Mouse (Mus musculus): ENCODE data around the gene Kazn. TPM values are rescaled to one million over a fixed set of nuclear protein-coding genes. Genes with fewer than 3 reads are reported as not detected.

Kazn gene
- polyA plus RNA-seq, 1 experiment from 2014 or later, result not detected

- Histone ChIP-seq H3K27ac (no peak overlapping the region), H3K36me3 (ENCODE audit: inconsistent target) (no peaks in the 10 kb centered on the region), H3K79me2 (ENCODE audit: inconsistent target) (no peaks in the 10 kb centered on the region), H3K4me3 (ENCODE audit: inconsistent target) (no peak overlapping the region)
- 96% methylated on average over 7 of the region's 8 CpGs for WGBS (ENCODE audit: missing documents)
Observed at GRCm38 (mm10) chr4:142171788-142172497, 67.3 kb downstream of the Kazn start.

DNA sequence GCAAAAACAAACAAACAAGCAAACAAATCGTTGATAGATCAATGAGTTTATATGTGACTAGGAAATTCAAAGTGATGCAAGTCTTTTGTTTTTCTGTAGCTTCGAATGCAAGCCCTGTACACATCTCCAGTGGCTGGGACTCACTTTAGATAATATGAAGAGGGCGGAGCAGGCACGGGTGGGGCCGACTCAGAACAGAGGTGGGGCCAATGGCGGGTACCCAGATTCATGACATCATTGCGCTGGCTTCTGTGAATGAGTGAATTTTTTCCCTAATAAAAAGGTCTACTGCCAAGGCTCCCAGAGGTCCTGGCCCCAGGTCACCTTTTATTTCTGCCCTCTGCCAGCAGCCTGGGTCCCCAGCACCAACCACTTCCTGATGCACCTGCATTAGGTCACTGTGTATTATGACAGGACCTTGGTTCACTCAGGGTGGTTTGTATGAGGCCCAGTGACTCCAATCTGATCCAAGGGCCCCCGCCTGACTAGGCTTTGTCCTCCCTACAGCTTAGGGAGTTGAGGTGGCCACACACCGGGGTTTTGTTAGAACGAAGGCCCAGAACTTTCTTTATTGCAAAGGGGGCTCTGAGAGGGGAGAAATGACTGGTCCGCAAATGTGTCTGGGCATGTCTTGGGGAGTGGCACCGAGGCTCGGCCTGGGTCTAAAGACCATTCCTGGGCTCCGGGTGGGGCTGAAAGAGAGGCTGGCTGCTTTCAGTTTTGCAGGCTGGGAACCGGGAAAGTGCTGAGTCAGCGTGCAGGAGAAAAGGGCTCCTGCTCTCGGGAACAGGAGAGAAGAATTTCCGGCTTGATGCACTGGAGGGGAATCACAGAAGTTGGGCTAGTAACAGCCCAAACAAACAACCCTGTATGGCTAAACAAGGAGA is 68.1 kb downstream of the Kazn start:
- H3K79me2 ChIP-seq (ENCODE audit: inconsistent target), result no peaks in the 10 kb centered on the region
- H3K4me3 ChIP-seq (ENCODE audit: inconsistent target), result no peak overlapping the region
- no peaks in the 10 kb centered on the region for H3K36me3 ChIP-seq (ENCODE audit: inconsistent target)
- H3K27ac ChIP-seq, result no peak overlapping the region
- 75% methylated on average over 18 of the region's 18 CpGs for whole genome bisulfite sequencing (ENCODE audit: missing documents)

DNA sequence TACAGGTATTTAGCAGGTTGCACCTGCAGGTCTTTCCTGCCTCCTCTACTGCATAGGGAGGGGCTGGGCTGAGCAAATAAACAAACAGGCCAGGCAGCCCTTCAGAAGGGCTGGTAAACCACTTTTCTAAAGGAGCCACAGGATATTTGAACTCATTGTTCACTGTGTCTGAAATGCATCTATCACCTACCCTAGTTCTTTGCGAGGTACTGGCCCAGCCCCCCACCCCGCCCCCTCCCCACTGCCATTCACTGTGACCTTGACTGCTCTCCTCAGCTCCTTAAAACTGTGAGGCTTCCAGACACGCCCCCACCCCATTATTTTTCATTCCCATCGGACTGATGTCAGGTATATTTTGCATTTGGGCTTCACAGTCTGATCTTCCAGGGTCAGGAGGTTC is 69.6 kb downstream of the Kazn start:
- Histone ChIP-seq H3K36me3 (ENCODE audit: inconsistent target) (no peaks in the 10 kb centered on the region), H3K4me3 (ENCODE audit: inconsistent target) (no peak overlapping the region), H3K79me2 (ENCODE audit: inconsistent target) (no peaks in the 10 kb centered on the region), H3K27ac (no peak overlapping the region)
- 93% methylated on average over 4 of the region's 4 CpGs for WGBS (ENCODE audit: missing documents)

GRCm38 (mm10) chr4:142168352-142168751 is 70.8 kb downstream of the Kazn start:
- Histone ChIP-seq H3K27ac (no peak overlapping the region), H3K79me2 (ENCODE audit: inconsistent target) (no peaks in the 10 kb centered on the region), H3K36me3 (ENCODE audit: inconsistent target) (no peaks in the 10 kb centered on the region), H3K4me3 (ENCODE audit: inconsistent target) (no peak overlapping the region)
- 91% methylated on average over 7 of the region's 7 CpGs for WGBS (ENCODE audit: missing documents)

- no peaks in the 10 kb centered on the region for H3K36me3 ChIP-seq (ENCODE audit: inconsistent target)
- no peak overlapping the region for H3K27ac ChIP-seq
- no peaks in the 10 kb centered on the region for H3K79me2 ChIP-seq (ENCODE audit: inconsistent target)
- WGBS (ENCODE audit: missing documents), result 17% methylated on average over 18 of the region's 18 CpGs
- no peak overlapping the region for H3K4me3 ChIP-seq (ENCODE audit: inconsistent target)
Observed at GRCm38 (mm10) chr4:142165835-142166701, 73.1 kb downstream of the Kazn start.

DNA sequence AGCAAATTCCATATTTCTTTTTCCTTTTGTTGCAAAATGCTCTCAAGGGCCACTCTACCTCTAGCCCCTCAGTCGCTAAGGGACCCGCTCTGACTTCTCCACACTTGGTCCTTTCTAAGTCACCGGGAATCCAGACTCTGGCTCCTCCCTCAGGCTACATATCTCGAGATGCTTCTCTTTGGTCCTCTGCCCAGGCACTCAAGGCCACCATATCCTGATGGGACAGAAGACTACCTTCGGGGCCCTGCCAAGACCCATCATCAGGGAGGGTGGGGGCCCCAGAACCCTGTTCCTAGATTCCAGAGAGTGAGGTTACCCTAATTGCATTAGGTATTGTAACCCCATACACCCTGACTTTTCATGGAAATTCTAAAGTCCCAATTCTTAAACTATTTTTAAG is 73.8 kb downstream of the Kazn start:
- WGBS (ENCODE audit: missing documents), result 94% methylated on average over 5 of the region's 5 CpGs

DNA sequence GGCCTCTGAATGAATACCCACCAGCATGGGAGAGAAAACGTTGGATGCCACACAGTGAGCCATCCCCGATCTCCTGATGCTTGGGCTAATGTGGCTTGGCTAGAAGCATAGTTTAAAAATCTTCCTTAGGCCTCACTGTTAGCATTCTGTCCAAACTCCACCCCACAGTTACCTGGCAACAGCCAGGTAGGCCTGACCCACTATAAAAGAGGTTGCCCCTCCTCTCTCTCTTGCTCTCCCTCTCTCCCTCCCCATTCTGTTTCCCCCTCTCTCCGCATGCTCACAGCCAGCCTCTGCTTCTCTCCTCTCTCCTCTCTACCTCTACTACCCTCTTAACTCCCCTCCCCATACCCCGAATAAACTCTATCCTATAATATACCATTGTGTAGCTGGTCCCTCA is 74.8 kb downstream of the Kazn start:
- WGBS (ENCODE audit: missing documents), result 90% methylated on average over 3 of the region's 4 CpGs
- Histone ChIP-seq H3K36me3 (ENCODE audit: inconsistent target) (no peaks in the 10 kb centered on the region), H3K4me3 (ENCODE audit: inconsistent target) (no peak overlapping the region)

More for the DNA sequence above, 73.8 kb downstream of the Kazn start:
- Histone ChIP-seq H3K79me2 (ENCODE audit: inconsistent target) (no peaks in the 10 kb centered on the region), H3K36me3 (ENCODE audit: inconsistent target) (no peaks in the 10 kb centered on the region), H3K27ac (no peak overlapping the region), H3K4me3 (ENCODE audit: inconsistent target) (no peak overlapping the region)

GRCm38 (mm10) chr4:142163862-142164261 is 75.3 kb downstream of the Kazn start:
- H3K27ac ChIP-seq, result no peak overlapping the region
- H3K36me3 ChIP-seq (ENCODE audit: inconsistent target), result no peaks in the 10 kb centered on the region
- H3K4me3 ChIP-seq (ENCODE audit: inconsistent target), result no peak overlapping the region
- WGBS (ENCODE audit: missing documents), result 74% methylated on average over 3 of the region's 3 CpGs
- no peaks in the 10 kb centered on the region for H3K79me2 ChIP-seq (ENCODE audit: inconsistent target)

More for the DNA sequence above, 74.8 kb downstream of the Kazn start:
- no peaks in the 10 kb centered on the region for H3K79me2 ChIP-seq (ENCODE audit: inconsistent target)
- H3K27ac ChIP-seq, result no peak overlapping the region

GRCm38 (mm10) chr4:142162729-142163128 is 76.5 kb downstream of the Kazn start:
- Histone ChIP-seq H3K36me3 (ENCODE audit: inconsistent target) (no peaks in the 10 kb centered on the region), H3K79me2 (ENCODE audit: inconsistent target) (no peaks in the 10 kb centered on the region), H3K27ac (no peak overlapping the region), H3K4me3 (ENCODE audit: inconsistent target) (no peak overlapping the region)
- 91% methylated on average over 9 of the region's 9 CpGs for WGBS (ENCODE audit: missing documents)

- H3K36me3 ChIP-seq (ENCODE audit: inconsistent target), result no peaks in the 10 kb centered on the region
- 88% methylated on average over 2 of the region's 2 CpGs for WGBS (ENCODE audit: missing documents)
- H3K4me3 ChIP-seq (ENCODE audit: inconsistent target), result no peak overlapping the region
- no peaks in the 10 kb centered on the region for H3K79me2 ChIP-seq (ENCODE audit: inconsistent target)
- no peak overlapping the region for H3K27ac ChIP-seq
Observed at GRCm38 (mm10) chr4:142162102-142162501, 77.1 kb downstream of the Kazn start.

- no peaks in the 10 kb centered on the region for H3K79me2 ChIP-seq (ENCODE audit: inconsistent target)
- H3K36me3 ChIP-seq (ENCODE audit: inconsistent target), result no peaks in the 10 kb centered on the region
- 91% methylated on average over 8 of the region's 8 CpGs for WGBS (ENCODE audit: missing documents)
Observed at GRCm38 (mm10) chr4:142160041-142160440, 79.2 kb downstream of the Kazn start.

GRCm38 (mm10) chr4:142156506-142156905 is 82.7 kb downstream of the Kazn start:
- 84% methylated on average over 5 of the region's 5 CpGs for WGBS (ENCODE audit: missing documents)
- Histone ChIP-seq H3K27ac (no peak overlapping the region), H3K36me3 (ENCODE audit: inconsistent target) (no peaks in the 10 kb centered on the region), H3K4me3 (ENCODE audit: inconsistent target) (no peak overlapping the region), H3K79me2 (ENCODE audit: inconsistent target) (no peaks in the 10 kb centered on the region)

More at GRCm38 (mm10) chr4:142160041-142160440, 79.2 kb downstream of the Kazn start:
- Histone ChIP-seq H3K4me3 (ENCODE audit: inconsistent target) (no peak overlapping the region), H3K27ac (no peak overlapping the region)

- Histone ChIP-seq H3K36me3 (ENCODE audit: inconsistent target) (no peaks in the 10 kb centered on the region), H3K4me3 (ENCODE audit: inconsistent target) (no peak overlapping the region), H3K79me2 (ENCODE audit: inconsistent target) (no peaks in the 10 kb centered on the region), H3K27ac (no peak overlapping the region)
- WGBS (ENCODE audit: missing documents), result 97% methylated on average over 7 of the region's 11 CpGs
Observed at GRCm38 (mm10) chr4:142154246-142154645, 85.0 kb downstream of the Kazn start.

DNA sequence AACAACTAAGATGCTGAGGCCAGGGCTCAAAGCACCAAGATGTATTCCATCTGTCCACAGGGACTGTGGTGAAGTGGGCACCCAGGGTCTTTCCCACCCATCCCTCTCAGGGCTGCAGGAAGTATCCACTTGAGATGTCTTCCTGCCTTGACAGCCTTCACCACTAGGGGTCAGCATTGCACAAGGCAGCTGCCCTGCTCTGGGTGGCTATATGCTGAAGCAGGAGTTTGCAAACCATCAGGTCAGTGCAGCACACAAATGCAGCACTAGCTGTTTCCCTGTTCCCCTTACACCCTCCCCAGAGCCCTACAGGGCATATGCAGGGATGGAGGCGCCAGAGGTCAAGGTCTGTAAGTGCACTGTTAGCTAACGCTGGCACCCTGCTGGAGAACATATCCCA is 85.7 kb downstream of the Kazn start:
- Histone ChIP-seq H3K36me3 (ENCODE audit: inconsistent target) (no peaks in the 10 kb centered on the region), H3K27ac (no peak overlapping the region), H3K79me2 (ENCODE audit: inconsistent target) (no peaks in the 10 kb centered on the region), H3K4me3 (ENCODE audit: inconsistent target) (no peak overlapping the region)
- WGBS (ENCODE audit: missing documents), result 28% methylated on average over 2 of the region's 2 CpGs

Data from macrophage (primary cell).